ENCODE assay signal across 8 mouse cellular contexts in genomic region chr7:141482531-141483024, GRCm38 (mm10). TPM values are rescaled to one million over a fixed set of nuclear protein-coding genes. Genes with fewer than 3 reads are reported as not detected.
DNase-seq lines count a peak whose midpoint lies in the region; ATAC-seq and TF ChIP-seq lines count a peak whose summit lies in the region.

No protein-coding gene starts in this region.

- no peak for TF ChIP-seq POLR2A in cerebellum, adult 2 months (IDR thresholded peaks at IDR 0.05; ENCODE audit: borderline replicate concordance, insufficient read depth, low read length)

- no peak for TF ChIP-seq EP300 in lung, postnatal 0 days (IDR thresholded peaks at IDR 0.05)

- H3K4me2 ChIP-seq in lung, postnatal 0 days (replicated peaks; ENCODE audit: low read depth, low read length): peak overlapping the region; percentile 88
- H3K4me2 ChIP-seq in limb, embryonic 12.5 days: peak overlapping the region; percentile 96
- H3K4me2 ChIP-seq in stomach, embryonic 14.5 days (replicated peaks; ENCODE audit: low read depth, low read length): peak overlapping the region; percentile 89

- no peaks in the 10 kb centered on the region for H3K36me3 ChIP-seq in lung, postnatal 0 days (ENCODE audit: insufficient read depth, low read length)
- H3K36me3 ChIP-seq in limb, embryonic 12.5 days: no peaks in the 10 kb centered on the region
- no peaks in the 10 kb centered on the region for H3K36me3 ChIP-seq in stomach, embryonic 14.5 days (ENCODE audit: control insufficient read depth, insufficient read depth, low read length)

- H3K9ac ChIP-seq in lung, postnatal 0 days (replicated peaks; ENCODE audit: low read depth): no peak overlapping the region
- H3K9ac ChIP-seq in limb, embryonic 12.5 days (replicated peaks): peak overlapping the region; percentile 60
- H3K9ac ChIP-seq in stomach, embryonic 14.5 days (replicated peaks; ENCODE audit: low read depth, low read length): peak overlapping the region; percentile 25; the same call in 1 of the 2 replicates

- H3K4me3 ChIP-seq in cerebellum, adult 2 months (replicated peaks; ENCODE audit: insufficient read depth, low read depth, low read length): peak overlapping the region; percentile 82
- peak overlapping the region; percentile 39 for H3K4me3 ChIP-seq in lung, postnatal 0 days (ENCODE audit: low read depth, low read length)
- peak overlapping the region; percentile 61 for H3K4me3 ChIP-seq in limb, embryonic 12.5 days (replicated peaks)
- H3K4me3 ChIP-seq in stomach, embryonic 14.5 days (ENCODE audit: low read depth, low read length): peak overlapping the region; percentile 40

- no peaks in the 10 kb centered on the region for H3K27me3 ChIP-seq in cerebellum, adult 2 months (ENCODE audit: control insufficient read depth, insufficient read depth, low read length)
- H3K27me3 ChIP-seq in lung, postnatal 0 days (replicated peaks; ENCODE audit: insufficient read depth, low read length): 0 out of 2 replicates have a peak, but pooled peaks cover 3% of the 10 kb centered on the region
- H3K27me3 ChIP-seq in limb, embryonic 12.5 days: peaks cover 42% of the 10 kb centered on the region
- 0 out of 2 replicates have a peak, but pooled peaks cover 3% of the 10 kb centered on the region for H3K27me3 ChIP-seq in stomach, embryonic 14.5 days (ENCODE audit: control insufficient read depth, insufficient read depth, low read length)

- WGBS in cerebellum, adult 2 months: 14% methylated on average over 11 of the region's 11 CpGs
- 33% methylated on average over 11 of the region's 11 CpGs for WGBS in lung, postnatal 0 days
- 5% methylated on average over 11 of the region's 11 CpGs for WGBS in limb, embryonic 12.5 days
- WGBS in stomach, embryonic 14.5 days: 15% methylated on average over 11 of the region's 11 CpGs

- ATAC-seq in lung, postnatal 0 days: no peak
- no peak for ATAC-seq in limb, embryonic 12.5 days (ENCODE audit: insufficient number of reproducible peaks, insufficient read depth, low FRiP score, low TSS enrichment, low read depth)
- no peak for ATAC-seq in stomach, embryonic 14.5 days (ENCODE audit: insufficient number of reproducible peaks, insufficient read depth, low FRiP score, low read depth)

- no peaks in the 10 kb centered on the region for H3K9me3 ChIP-seq in lung, postnatal 0 days (ENCODE audit: low read length)
- no peaks in the 10 kb centered on the region for H3K9me3 ChIP-seq in limb, embryonic 12.5 days
- no peaks in the 10 kb centered on the region for H3K9me3 ChIP-seq in stomach, embryonic 14.5 days (ENCODE audit: control insufficient read depth, low read depth, low read length)

- peaks cover 31% of the 10 kb centered on the region for H3K4me1 ChIP-seq in cerebellum, adult 2 months (ENCODE audit: control insufficient read depth, insufficient read depth, low read length)
- H3K4me1 ChIP-seq in lung, postnatal 0 days (ENCODE audit: insufficient read depth, low read depth, low read length): peaks cover 28% of the 10 kb centered on the region
- peaks cover 33% of the 10 kb centered on the region for H3K4me1 ChIP-seq in limb, embryonic 12.5 days (replicated peaks)
- H3K4me1 ChIP-seq in stomach, embryonic 14.5 days (ENCODE audit: control insufficient read depth, insufficient read depth, low read length): peaks cover 18% of the 10 kb centered on the region

- DNase-seq in cerebellum, adult 2 months: peak; percentile 62 to 70
- DNase-seq in cerebellum, adult 9-10 months: no peak
- no peak for DNase-seq in lung, postnatal 0 days (ENCODE audit: low spot score)
- DNase-seq in lung, postnatal 10 days: no peak
- no peak for DNase-seq in right cerebral cortex, postnatal 36 days (ENCODE audit: low spot score in 2 of 2)
- no peak for DNase-seq in left cerebral cortex, adult 9 months (ENCODE audit: low spot score in 2 of 2)

- H3K27ac ChIP-seq in cerebellum, adult 2 months (ENCODE audit: insufficient read depth, low read length): peak overlapping the region; percentile 87
- H3K27ac ChIP-seq in lung, postnatal 0 days (ENCODE audit: low read length): no peak overlapping the region
- H3K27ac ChIP-seq in limb, embryonic 12.5 days: no peak overlapping the region
- H3K27ac ChIP-seq in stomach, embryonic 14.5 days (ENCODE audit: low read length): no peak overlapping the region

- TF ChIP-seq CTCF in cerebellum, adult 2 months (IDR thresholded peaks at IDR 0.05; ENCODE audit: borderline replicate concordance, insufficient read depth, low read depth, low read length): no peak
- no peak for TF ChIP-seq CTCF in lung, postnatal 0 days (IDR thresholded peaks at IDR 0.05)

RNA-seq across cellular contexts. Expression of gene Tspan4, which starts 7.5 kb away (rescaled TPM):
- polyA plus RNA-seq in cerebellum, adult 2 months (2012; rRNA removed): 140 and 162 TPM in 2 replicates
- 100 and 107 TPM in 2 replicates for polyA plus RNA-seq in lung, postnatal 0 days (2015; fragmentation: Nextera tagmentation; extraction: Ambion mirVana)
- 24.8 and 33.0 TPM in 2 replicates for polyA plus RNA-seq in limb, embryonic 12.5 days (2016; fragmentation: Nextera tagmentation; extraction: Ambion mirVana)
- polyA plus RNA-seq in stomach, embryonic 14.5 days (2014; fragmentation: Nextera tagmentation; extraction: Ambion mirVana): 72.1 and 76.7 TPM in 2 replicates

RNA-seq across cellular contexts. Expression of gene Polr2l, which starts 7.6 kb away (rescaled TPM):
- 58.9 and 62.3 TPM in 2 replicates for polyA plus RNA-seq in cerebellum, adult 2 months (2012; rRNA removed)
- polyA plus RNA-seq in lung, postnatal 0 days (2015; fragmentation: Nextera tagmentation; extraction: Ambion mirVana): 48.0 and 50.5 TPM in 2 replicates
- polyA plus RNA-seq in limb, embryonic 12.5 days (2016; fragmentation: Nextera tagmentation; extraction: Ambion mirVana): 65.7 and 67.3 TPM in 2 replicates
- 65.1 and 72.3 TPM in 2 replicates for polyA plus RNA-seq in stomach, embryonic 14.5 days (2014; fragmentation: Nextera tagmentation; extraction: Ambion mirVana)

RNA-seq across cellular contexts. Expression of gene Cd151, which starts 15.4 kb away (rescaled TPM):
- polyA plus RNA-seq in cerebellum, adult 2 months (2012; rRNA removed): 68.7 and 73.9 TPM in 2 replicates
- 45.1 and 49.6 TPM in 2 replicates for polyA plus RNA-seq in lung, postnatal 0 days (2015; fragmentation: Nextera tagmentation; extraction: Ambion mirVana)
- polyA plus RNA-seq in limb, embryonic 12.5 days (2016; fragmentation: Nextera tagmentation; extraction: Ambion mirVana): 11.3 and 13.5 TPM in 2 replicates
- polyA plus RNA-seq in stomach, embryonic 14.5 days (2014; fragmentation: Nextera tagmentation; extraction: Ambion mirVana): 87.0 and 94.0 TPM in 2 replicates

RNA-seq across cellular contexts. Expression of gene Cracr2b, which starts 21.7 kb away (rescaled TPM):
- polyA plus RNA-seq in cerebellum, adult 2 months (2012; rRNA removed): 8.3 and 10.1 TPM in 2 replicates
- 74.9 and 82.0 TPM in 2 replicates for polyA plus RNA-seq in lung, postnatal 0 days (2015; fragmentation: Nextera tagmentation; extraction: Ambion mirVana)
- 7.7 and 9.8 TPM in 2 replicates for polyA plus RNA-seq in limb, embryonic 12.5 days (2016; fragmentation: Nextera tagmentation; extraction: Ambion mirVana)
- 15.5 and 20.2 TPM in 2 replicates for polyA plus RNA-seq in stomach, embryonic 14.5 days (2014; fragmentation: Nextera tagmentation; extraction: Ambion mirVana)

RNA-seq across cellular contexts. Expression of gene Pnpla2, which starts 27.6 kb away (rescaled TPM):
- 46.8 and 51.3 TPM in 2 replicates for polyA plus RNA-seq in cerebellum, adult 2 months (2012; rRNA removed)
- 96.0 and 116 TPM in 2 replicates for polyA plus RNA-seq in lung, postnatal 0 days (2015; fragmentation: Nextera tagmentation; extraction: Ambion mirVana)
- 13.7 and 14.9 TPM in 2 replicates for polyA plus RNA-seq in limb, embryonic 12.5 days (2016; fragmentation: Nextera tagmentation; extraction: Ambion mirVana)
- polyA plus RNA-seq in stomach, embryonic 14.5 days (2014; fragmentation: Nextera tagmentation; extraction: Ambion mirVana): 21.7 and 26.0 TPM in 2 replicates

Comparison
In these comparisons a context has a peak if more than half of its experiments do, and no peak if none do; other contexts are left out.
1. DNase-seq: peak in cerebellum, adult 2 months (2 of 2); none in cerebellum, adult 9-10 months (single experiment), lung, postnatal 0 days (single experiment), lung, postnatal 10 days (single experiment), right cerebral cortex, postnatal 36 days (0 of 2) and left cerebral cortex, adult 9 months (0 of 2).
2. Peak in every context shown above with its lines, with median percentiles within 50 percentile points of each other: H3K4me3 ChIP-seq and H3K4me2 ChIP-seq.